Comparison of ENCODE assay signal across 24 mouse cellular contexts in genomic region chr3:157803356-157803755, GRCm38 (mm10).
"Had no signal": no experiment of that assay in that cellular context is flagged by ENCODE, and none has a peak within 500 bp of the region (broad histone marks: within the 10 kb centered on the region; RNA-seq: fewer than 3 reads in every experiment).

No protein-coding gene starts in this region.

- H3K27me3 ChIP-seq: heart, embryonic 13.5 days; heart, embryonic 15.5 days; hindbrain, embryonic 13.5 days; hindbrain, embryonic 15.5 days; limb, embryonic 13.5 days; liver, embryonic 13.5 days; liver, embryonic 15.5 days had no signal

- ATAC-seq: hindbrain, postnatal 0 days had no signal

- H3K9me3 ChIP-seq: heart, embryonic 13.5 days; heart, embryonic 15.5 days; hindbrain, embryonic 13.5 days; hindbrain, embryonic 15.5 days; limb, embryonic 13.5 days; liver, embryonic 13.5 days; liver, embryonic 15.5 days had no signal

- H3K4me3 ChIP-seq: heart, adult 2 months; heart, embryonic 13.5 days; heart, embryonic 15.5 days; hindbrain, embryonic 13.5 days; hindbrain, embryonic 15.5 days; layer of hippocampus, adult 2 months; left cerebral cortex, adult 2 months; limb, embryonic 13.5 days; liver, embryonic 13.5 days; liver, embryonic 15.5 days had no signal

- DNase-seq: gastrocnemius, postnatal 14 days; gastrocnemius, postnatal 36 days; heart, adult 11 months; heart, adult 2 months; heart, postnatal 14 days; heart, postnatal 36 days; kidney, adult 11 months; kidney, adult 8-10 months; kidney, postnatal 14 days; kidney, postnatal 36 days; liver; liver, embryonic 13.5 days had no signal

- H3K36me3 ChIP-seq: heart, embryonic 13.5 days; heart, embryonic 15.5 days; hindbrain, embryonic 13.5 days; hindbrain, embryonic 15.5 days; limb, embryonic 13.5 days; liver, embryonic 13.5 days; liver, embryonic 15.5 days had no signal

- H3K27ac ChIP-seq: heart, adult 2 months; heart, embryonic 13.5 days; heart, embryonic 15.5 days; hindbrain, embryonic 13.5 days; hindbrain, embryonic 15.5 days; hindbrain, postnatal 0 days; kidney, postnatal 0 days; layer of hippocampus, adult 2 months; left cerebral cortex, adult 2 months; limb, embryonic 13.5 days; liver, embryonic 13.5 days; liver, embryonic 15.5 days had no signal

- H3K4me2 ChIP-seq: heart, embryonic 11.5 days; heart, embryonic 13.5 days; heart, embryonic 15.5 days; hindbrain, embryonic 13.5 days; hindbrain, embryonic 15.5 days; limb, embryonic 13.5 days; liver, embryonic 11.5 days; liver, embryonic 13.5 days; liver, embryonic 15.5 days had no signal

- H3K4me1 ChIP-seq: heart, embryonic 13.5 days; heart, embryonic 15.5 days; hindbrain, embryonic 13.5 days; hindbrain, embryonic 15.5 days; limb, embryonic 13.5 days; liver, embryonic 13.5 days; liver, embryonic 15.5 days had no signal

- H3K9ac ChIP-seq: heart, embryonic 13.5 days; heart, embryonic 15.5 days; hindbrain, embryonic 13.5 days; hindbrain, embryonic 15.5 days; limb, embryonic 13.5 days; liver, embryonic 13.5 days; liver, embryonic 15.5 days had no signal
